Mouse (Mus musculus): ENCODE data around the gene Wnt5a. TPM values are rescaled to one million over a fixed set of nuclear protein-coding genes. Genes with fewer than 3 reads are reported as not detected.

Wnt5a gene
- polyA plus RNA-seq, 1 experiment from 2014 or later: 11.8 TPM

DNA sequence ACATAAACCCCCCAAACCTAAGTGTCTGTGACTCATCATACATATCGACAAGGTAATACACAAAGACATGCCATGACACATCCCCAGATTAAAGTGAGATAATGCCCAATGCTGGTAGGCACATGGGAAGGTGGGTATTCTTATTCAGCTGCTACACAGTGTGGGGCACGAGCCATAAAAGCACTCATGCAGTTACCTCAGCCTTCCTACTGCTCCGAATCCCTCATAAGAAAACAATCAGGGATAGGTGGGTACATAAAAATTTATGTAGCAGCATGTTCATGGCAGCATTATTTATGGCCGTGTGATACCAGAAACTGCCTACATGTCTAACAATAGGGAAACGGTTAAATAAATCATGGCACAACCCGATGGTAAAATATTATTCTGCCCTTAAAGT is 35.0 kb downstream of the Wnt5a start:
- Histone ChIP-seq H3K27me3 (replicated peaks; ENCODE audit: control insufficient read depth, insufficient read depth, low read length) (no peaks in the 10 kb centered on the region), H3K4me2 (ENCODE audit: low read length) (no peak overlapping the region), H3K27ac (ENCODE audit: low read length) (no peak overlapping the region), H3K9ac (replicated peaks; ENCODE audit: low read depth, low read length) (no peak overlapping the region), H3K4me1 (replicated peaks; ENCODE audit: control insufficient read depth, insufficient read depth, low read length) (no peaks in the 10 kb centered on the region), H3K36me3 (ENCODE audit: control insufficient read depth, insufficient read depth) (no peaks in the 10 kb centered on the region), H3K4me3 (replicated peaks; ENCODE audit: low read length) (no peak overlapping the region), H3K9me3 (ENCODE audit: control insufficient read depth, low read length) (no peaks in the 10 kb centered on the region)
- no peak for ATAC-seq
- 90% methylated on average over 6 of the region's 6 CpGs for WGBS

DNA sequence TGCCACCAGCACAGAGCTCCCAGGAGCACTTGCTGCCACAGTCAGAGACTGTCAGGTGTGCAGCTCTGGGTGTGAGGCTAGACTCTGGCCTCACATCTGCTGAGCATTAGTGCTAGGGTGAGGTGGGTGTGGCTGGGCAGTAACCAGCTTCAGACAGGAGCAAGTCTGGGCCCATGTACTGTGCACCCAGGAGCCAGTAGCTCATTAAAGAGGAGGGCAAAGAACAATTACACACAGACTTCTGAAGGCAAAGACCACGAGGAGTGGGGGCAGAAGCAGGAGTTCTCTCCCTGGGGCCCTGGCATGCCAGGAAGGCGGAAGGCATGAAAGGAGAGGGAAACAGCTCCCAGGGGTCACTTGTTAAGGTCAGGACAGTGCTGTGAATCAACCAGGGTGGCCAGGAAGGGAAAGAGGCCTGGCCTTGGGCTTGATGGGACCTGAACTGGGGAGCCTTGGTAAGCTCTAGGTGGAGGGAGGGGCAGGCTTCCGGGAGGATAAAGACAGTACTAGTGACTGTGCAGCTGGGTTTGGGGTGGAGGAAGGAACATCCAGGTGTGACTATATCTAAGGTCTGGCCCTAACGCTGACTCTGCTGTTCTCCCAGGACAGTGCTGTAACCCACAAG is 37.7 kb downstream of the Wnt5a start:
- H3K4me1 ChIP-seq (replicated peaks; ENCODE audit: control insufficient read depth, insufficient read depth, low read length): no peaks in the 10 kb centered on the region
- H3K9me3 ChIP-seq (ENCODE audit: control insufficient read depth, low read length): no peaks in the 10 kb centered on the region
- no peak overlapping the region for H3K4me2 ChIP-seq (ENCODE audit: low read length)
- 63% methylated on average over 4 of the region's 4 CpGs for WGBS
- ATAC-seq: no peak
- no peaks in the 10 kb centered on the region for H3K27me3 ChIP-seq (replicated peaks; ENCODE audit: control insufficient read depth, insufficient read depth, low read length)
- no peak overlapping the region for H3K4me3 ChIP-seq (replicated peaks; ENCODE audit: low read length)
- no peak overlapping the region for H3K9ac ChIP-seq (replicated peaks; ENCODE audit: low read depth, low read length)
- no peak overlapping the region for H3K27ac ChIP-seq (ENCODE audit: low read length)
- no peaks in the 10 kb centered on the region for H3K36me3 ChIP-seq (ENCODE audit: control insufficient read depth, insufficient read depth)

DNA sequence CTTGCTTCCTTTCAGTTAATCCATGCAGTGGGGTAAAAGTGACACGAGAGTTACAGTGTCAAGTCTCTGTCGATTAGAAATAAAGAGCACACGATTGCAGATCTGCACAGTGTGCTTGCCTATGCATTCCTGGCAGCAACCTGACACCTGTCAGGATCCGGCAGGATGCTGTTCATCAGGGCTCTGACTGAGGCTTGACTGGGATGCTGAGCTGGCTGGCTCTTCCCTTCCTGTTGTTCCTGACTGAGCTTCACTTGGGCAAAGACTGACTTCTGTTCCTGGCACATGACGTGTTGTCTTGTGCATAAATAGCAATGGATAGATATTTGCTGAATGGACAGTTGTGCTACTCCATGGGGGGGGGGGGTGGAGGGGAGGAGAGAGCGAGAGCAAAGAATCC is 57.3 kb downstream of the Wnt5a start:
- no peaks in the 10 kb centered on the region for H3K27me3 ChIP-seq (replicated peaks; ENCODE audit: control insufficient read depth, insufficient read depth, low read length)
- no peak for ATAC-seq
- no peaks in the 10 kb centered on the region for H3K36me3 ChIP-seq (ENCODE audit: control insufficient read depth, insufficient read depth)
- 71% methylated on average over 6 of the region's 6 CpGs for WGBS
- H3K4me3 ChIP-seq (replicated peaks; ENCODE audit: low read length): no peak overlapping the region
- no peaks in the 10 kb centered on the region for H3K9me3 ChIP-seq (ENCODE audit: control insufficient read depth, low read length)
- no peak overlapping the region for H3K27ac ChIP-seq (ENCODE audit: low read length)
- no peaks in the 10 kb centered on the region for H3K4me1 ChIP-seq (replicated peaks; ENCODE audit: control insufficient read depth, insufficient read depth, low read length)
- H3K9ac ChIP-seq (replicated peaks; ENCODE audit: low read depth, low read length): no peak overlapping the region
- no peak overlapping the region for H3K4me2 ChIP-seq (ENCODE audit: low read length)

All from forebrain, embryonic 16.5 days (tissue).